Mouse (Mus musculus): Measurements from ENCODE around the gene Tyr. TPM values are rescaled to one million over a fixed set of nuclear protein-coding genes. Genes with fewer than 3 reads are reported as not detected.
"Not testable (repeated sequence)": the region's sequence is repeated elsewhere in the genome, so short reads cannot be mapped to it uniquely, and the experiment has no call there.

Tyr gene
- 0.27 TPM in 1 of 2 replicates, not detected in the other for polyA plus RNA-seq (2015; fragmentation: Nextera tagmentation; extraction: Ambion mirVana)

GRCm38 (mm10) chr7:87493412-87493811 lies at the start of gene Tyr:
Tyr (minus strand) TSS chr7:87493512.
- H3K4me3 ChIP-seq, result no peak within 1 kb of the TSS
- H3K9ac ChIP-seq, result no peak within 1 kb of the TSS
- no peak within 1 kb of the TSS for H3K27ac ChIP-seq
- no peak within 1 kb of the TSS for H3K4me2 ChIP-seq
- H3K36me3 ChIP-seq, result no peaks in the 10 kb centered on the region
- H3K4me1 ChIP-seq (replicated peaks), result no peaks in the 10 kb centered on the region
- no peaks in the 10 kb centered on the region for H3K27me3 ChIP-seq
- no peak for ATAC-seq (ENCODE audit: low FRiP score)
- H3K9me3 ChIP-seq, result no peaks in the 10 kb centered on the region

- Histone ChIP-seq H3K9ac (no peak overlapping the region), H3K4me3 (no peak overlapping the region), H3K9me3 (no peaks in the 10 kb centered on the region), H3K4me2 (no peak overlapping the region), H3K36me3 (no peaks in the 10 kb centered on the region), H3K27ac (no peak overlapping the region), H3K4me1 (replicated peaks) (no peaks in the 10 kb centered on the region), H3K27me3 (no peaks in the 10 kb centered on the region)
- ATAC-seq (ENCODE audit: low FRiP score), result no peak
These were observed 45.7 kb upstream of the Tyr start for GRCm38 (mm10) chr7:87539031-87539430.

GRCm38 (mm10) chr7:87494124-87494682 lies 891 bp upstream of the Tyr start:
- Histone ChIP-seq H3K4me2 (no peak overlapping the region), H3K9me3 (no peaks in the 10 kb centered on the region), H3K4me3 (no peak overlapping the region), H3K27me3 (no peaks in the 10 kb centered on the region), H3K36me3 (no peaks in the 10 kb centered on the region), H3K4me1 (replicated peaks) (no peaks in the 10 kb centered on the region), H3K27ac (no peak overlapping the region), H3K9ac (no peak overlapping the region)
- no peak for ATAC-seq (ENCODE audit: low FRiP score)
- WGBS, result 21% methylated on average over 4 of the region's 4 CpGs

GRCm38 (mm10) chr7:87488024-87488423 lies 5.3 kb downstream of the Tyr start:
- ATAC-seq (ENCODE audit: low FRiP score), result no peak
- H3K27ac ChIP-seq, result no peak overlapping the region

GRCm38 (mm10) chr7:87413271-87413670 lies 80.0 kb downstream of the Tyr start:
- 57% methylated on average over 1 of the region's 1 CpGs for WGBS

More at GRCm38 (mm10) chr7:87488024-87488423, 5.3 kb downstream of the Tyr start:
- Histone ChIP-seq H3K9ac (no peak overlapping the region), H3K36me3 (no peaks in the 10 kb centered on the region), H3K4me1 (replicated peaks) (no peaks in the 10 kb centered on the region), H3K4me3 (no peak overlapping the region), H3K4me2 (no peak overlapping the region), H3K27me3 (no peaks in the 10 kb centered on the region), H3K9me3 (no peaks in the 10 kb centered on the region)
- WGBS, result 72% methylated on average over 3 of the region's 3 CpGs

DNA sequence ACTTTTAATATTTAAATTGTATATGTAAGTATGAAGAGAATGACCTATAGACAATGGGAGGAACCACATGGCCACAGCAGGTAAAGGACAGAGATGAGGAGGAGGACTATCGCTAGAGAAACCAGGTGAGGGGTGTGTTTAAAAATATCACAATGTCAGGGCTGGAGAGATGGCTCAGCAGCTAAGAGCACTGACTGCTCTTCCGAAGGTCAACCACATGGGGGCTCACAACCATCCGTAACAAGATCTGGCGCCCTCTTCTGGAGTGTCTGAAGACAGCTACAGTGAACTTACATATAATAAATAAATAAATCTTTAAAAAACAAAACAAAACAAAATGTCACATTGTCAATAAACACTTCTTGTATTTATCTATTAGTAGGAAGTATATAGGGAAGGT lies 81.9 kb downstream of the Tyr start:
- not testable (repeated sequence) for ATAC-seq (ENCODE audit: low FRiP score); H3K4me2 ChIP-seq; H3K27ac ChIP-seq; H3K36me3 ChIP-seq; H3K9me3 ChIP-seq; H3K4me3 ChIP-seq; H3K9ac ChIP-seq; H3K27me3 ChIP-seq; H3K4me1 ChIP-seq (replicated peaks)
- 10% methylated on average over 4 of the region's 4 CpGs for WGBS

More at GRCm38 (mm10) chr7:87413271-87413670, 80.0 kb downstream of the Tyr start:
- Histone ChIP-seq H3K4me3 (no peak overlapping the region), H3K4me1 (replicated peaks) (no peaks in the 10 kb centered on the region), H3K9me3 (no peaks in the 10 kb centered on the region), H3K9ac (no peak overlapping the region), H3K4me2 (no peak overlapping the region), H3K27me3 (no peaks in the 10 kb centered on the region), H3K27ac (no peak overlapping the region), H3K36me3 (no peaks in the 10 kb centered on the region)
- ATAC-seq (ENCODE audit: low FRiP score), result no peak

DNA sequence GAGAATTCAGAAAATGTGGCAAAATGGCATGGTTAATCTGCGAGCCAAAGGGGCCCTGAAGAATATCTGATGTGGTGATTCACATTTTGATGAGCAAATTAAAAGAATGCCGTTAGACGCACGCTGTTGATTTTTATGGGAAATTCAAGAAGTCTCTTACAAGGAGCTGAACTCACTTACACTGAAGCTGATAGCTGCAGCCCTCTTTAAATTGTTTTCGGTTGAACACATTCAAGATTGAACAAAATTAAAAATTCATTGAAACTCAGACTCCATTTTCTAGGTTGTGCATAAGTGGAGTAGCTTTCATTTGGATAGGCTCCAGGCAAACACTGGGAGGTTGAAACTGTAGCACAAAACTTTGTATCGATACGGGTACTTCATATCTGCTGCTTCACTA lies 96.3 kb downstream of the Tyr start:
- ATAC-seq (ENCODE audit: low FRiP score), result no peak
- no peak overlapping the region for H3K4me2 ChIP-seq

DNA sequence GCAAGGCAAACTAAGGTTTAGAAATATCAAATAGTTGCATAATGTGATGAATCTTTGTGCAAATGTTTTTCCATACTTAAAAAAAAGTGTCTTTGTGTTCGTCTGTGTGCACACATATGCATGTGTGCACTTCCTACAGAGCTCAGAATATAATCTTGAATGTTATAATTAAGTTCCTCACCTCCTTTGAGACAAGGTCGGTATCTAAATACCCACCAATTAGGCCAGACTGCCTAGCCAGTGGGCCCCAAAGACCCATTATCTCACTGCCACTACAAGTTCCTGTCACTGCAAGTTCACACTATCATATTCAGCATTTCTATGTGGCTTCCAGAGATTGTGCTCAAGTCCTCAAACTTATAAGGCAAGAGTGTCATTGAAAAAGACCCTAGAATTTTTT lies 118.4 kb downstream of the Tyr start:
- no peak for ATAC-seq (ENCODE audit: low FRiP score)
- Histone ChIP-seq H3K9ac (no peak overlapping the region), H3K27ac (no peak overlapping the region), H3K36me3 (no peaks in the 10 kb centered on the region), H3K4me2 (no peak overlapping the region), H3K4me1 (replicated peaks) (no peaks in the 10 kb centered on the region), H3K9me3 (no peaks in the 10 kb centered on the region), H3K4me3 (no peak overlapping the region), H3K27me3 (no peaks in the 10 kb centered on the region)
- 73% methylated on average over 2 of the region's 2 CpGs for WGBS

More for the DNA sequence above, 96.3 kb downstream of the Tyr start:
- Histone ChIP-seq H3K36me3 (no peaks in the 10 kb centered on the region), H3K27me3 (no peaks in the 10 kb centered on the region), H3K9ac (no peak overlapping the region), H3K4me3 (no peak overlapping the region), H3K4me1 (replicated peaks) (no peaks in the 10 kb centered on the region), H3K27ac (no peak overlapping the region), H3K9me3 (no peaks in the 10 kb centered on the region)
- 89% methylated on average over 7 of the region's 7 CpGs for WGBS

Other genes with a start within 250 kb of the Tyr start
- gene Nox4, start 247.4 kb downstream of the Tyr start, polyA plus RNA-seq (2015; fragmentation: Nextera tagmentation; extraction: Ambion mirVana), result 2.8 and 2.9 TPM in 2 replicates
- 25.1 and 27.1 TPM in 2 replicates for gene Grm5, start 90.7 kb upstream of the Tyr start, polyA plus RNA-seq (2015; fragmentation: Nextera tagmentation; extraction: Ambion mirVana)

All from hindbrain, embryonic 13.5 days (tissue).